Mouse (Mus musculus): ENCODE data around the gene Stard3nl. TPM values are rescaled to one million over a fixed set of nuclear protein-coding genes. Genes with fewer than 3 reads are reported as not detected.
A peak's percentile ranks its signal among the peaks of the same experiment; 100 is the strongest.

Gene Stard3nl
- 100 and 102 TPM in 2 replicates for polyA plus RNA-seq (2016; fragmentation: Nextera tagmentation; extraction: Ambion mirVana)

DNA sequence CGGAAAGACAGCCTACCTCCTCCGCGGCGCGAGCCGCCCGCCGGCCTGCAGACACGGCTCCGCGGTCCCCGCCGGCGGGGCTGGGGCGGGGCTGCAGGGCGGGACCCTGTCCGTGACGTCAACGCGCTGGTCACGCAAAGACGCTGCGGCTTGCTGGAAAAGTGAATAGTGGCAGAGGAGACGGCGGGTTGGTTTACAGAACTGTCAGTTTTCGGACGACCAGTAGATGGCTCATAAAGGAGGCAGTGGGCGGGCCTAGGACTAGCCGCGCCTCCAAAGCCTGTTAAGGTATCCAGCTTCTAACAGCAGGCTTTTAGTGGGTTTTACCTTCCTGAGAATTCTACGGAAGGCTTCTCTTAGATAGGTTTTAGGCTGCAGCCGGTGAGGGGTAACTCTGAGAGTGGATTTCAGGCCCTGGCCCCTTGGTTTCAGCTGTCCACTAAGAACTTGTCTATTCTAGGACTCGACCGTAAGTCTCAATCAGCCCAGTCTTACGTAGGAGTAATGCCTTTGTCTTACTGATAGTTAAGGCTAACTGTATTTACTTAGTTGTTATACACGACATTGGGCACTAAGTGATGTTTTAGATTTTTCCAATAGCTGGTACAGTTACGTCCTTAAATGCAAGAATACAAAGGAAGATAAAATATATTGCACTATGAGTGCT, at the start of gene Stard3nl:
Stard3nl (minus strand) TSS at position 108 of the 667 bp plus-strand sequence.
- 1% methylated on average over 37 of the region's 37 CpGs for WGBS
- Histone ChIP-seq H3K36me3 (replicated peaks) (0 out of 2 replicates have a peak, but pooled peaks cover 2% of the 10 kb centered on the region), H3K9me3 (no peaks in the 10 kb centered on the region), H3K4me1 (peaks cover 19% of the 10 kb centered on the region), H3K27ac (peak within 1 kb of the TSS; percentile 96), H3K27me3 (ENCODE audit: poor library complexity, severe bottlenecking) (no peaks in the 10 kb centered on the region), H3K4me3 (peak within 1 kb of the TSS; percentile 94)
- DNase-seq (ENCODE audit: extremely low spot score, low spot score) = peak; percentile 96

DNA sequence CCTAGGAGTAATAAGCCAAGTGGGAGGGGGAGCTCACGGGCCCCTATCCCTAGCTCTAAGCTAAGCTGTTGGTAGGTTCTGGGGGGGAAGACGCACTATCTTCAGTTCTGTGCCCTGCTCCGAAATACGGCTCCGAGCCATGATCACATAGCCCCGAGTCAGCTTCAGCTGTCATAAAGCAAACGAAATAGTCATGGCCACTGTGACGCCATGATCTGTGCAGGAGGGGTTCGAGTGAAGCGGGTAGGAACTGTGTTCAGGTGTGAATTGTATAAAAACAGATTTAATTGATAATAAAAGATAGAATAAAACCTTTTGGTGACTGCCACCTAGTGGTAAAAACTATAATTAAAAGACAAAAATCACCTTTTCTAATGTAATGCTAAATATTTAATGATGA, 42.4 kb upstream of the Stard3nl start:
- H3K4me1 ChIP-seq = no peaks in the 10 kb centered on the region
- 80% methylated on average over 10 of the region's 10 CpGs for WGBS
- DNase-seq (ENCODE audit: extremely low spot score, low spot score) = no peak

DNA sequence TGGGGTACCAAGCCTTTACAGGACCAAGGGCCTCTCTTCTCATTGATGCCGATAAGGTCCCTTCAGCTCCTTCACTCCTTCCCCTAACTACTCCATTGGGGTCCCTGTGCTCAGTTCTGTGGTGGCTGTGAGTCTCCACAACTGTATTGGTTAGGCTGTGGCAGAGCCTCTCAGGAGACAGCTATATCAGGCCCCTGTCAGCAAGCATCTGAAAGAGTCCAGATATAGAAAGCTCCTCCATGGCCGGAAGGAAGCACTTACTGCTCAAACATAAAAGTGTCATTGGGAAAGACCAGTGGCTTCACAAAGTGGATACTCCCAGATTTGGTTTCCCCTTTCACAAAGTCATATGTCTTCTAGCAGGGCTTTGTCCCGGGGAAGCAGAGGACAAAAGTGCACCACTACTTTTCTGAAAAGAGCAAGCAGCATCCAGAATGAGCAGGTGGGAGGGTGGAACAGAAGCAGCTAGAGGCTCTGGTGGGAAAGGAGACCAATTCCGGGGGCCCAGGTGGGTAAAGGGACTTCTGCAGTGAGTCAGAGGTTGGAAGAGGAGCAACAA, 34.3 kb upstream of the Stard3nl start:
- DNase-seq (ENCODE audit: extremely low spot score, low spot score) = no peak
- no peaks in the 10 kb centered on the region for H3K9me3 ChIP-seq
- H3K27me3 ChIP-seq (ENCODE audit: poor library complexity, severe bottlenecking) = no peaks in the 10 kb centered on the region
- no peak overlapping the region for H3K4me3 ChIP-seq
- H3K36me3 ChIP-seq (replicated peaks) = no peaks in the 10 kb centered on the region
- no peak overlapping the region for H3K27ac ChIP-seq
- 93% methylated on average over 4 of the region's 4 CpGs for WGBS
- H3K4me1 ChIP-seq = no peaks in the 10 kb centered on the region

More for the DNA sequence above, 42.4 kb upstream of the Stard3nl start:
- no peak overlapping the region for H3K27ac ChIP-seq
- H3K4me3 ChIP-seq = no peak overlapping the region
- no peaks in the 10 kb centered on the region for H3K27me3 ChIP-seq (ENCODE audit: poor library complexity, severe bottlenecking)
- H3K36me3 ChIP-seq (replicated peaks) = no peaks in the 10 kb centered on the region
- H3K9me3 ChIP-seq = no peaks in the 10 kb centered on the region

DNA sequence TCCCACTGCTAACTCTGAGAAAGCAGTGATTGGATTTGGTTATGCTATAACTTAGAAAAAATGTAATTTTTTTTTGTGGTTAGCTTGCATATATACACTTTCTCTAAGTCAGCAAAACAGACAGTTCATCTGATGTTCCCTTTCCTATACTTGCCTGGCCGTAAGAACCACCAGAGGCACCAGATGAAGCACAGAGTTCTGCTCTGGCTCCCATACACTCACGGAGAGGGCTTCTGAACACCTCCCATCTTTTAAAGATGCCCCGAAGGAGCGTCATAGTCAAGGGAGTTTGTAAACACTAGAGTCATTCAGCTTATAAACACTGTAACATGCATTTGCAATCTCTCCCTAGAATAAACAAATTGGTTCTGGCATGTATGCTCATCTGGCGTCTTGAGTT, 32.5 kb upstream of the Stard3nl start:
- no peak overlapping the region for H3K27ac ChIP-seq
- DNase-seq (ENCODE audit: extremely low spot score, low spot score) = no peak
- no peaks in the 10 kb centered on the region for H3K9me3 ChIP-seq
- H3K4me3 ChIP-seq = no peak overlapping the region
- no peaks in the 10 kb centered on the region for H3K36me3 ChIP-seq (replicated peaks)
- WGBS = 90% methylated on average over 5 of the region's 5 CpGs
- no peaks in the 10 kb centered on the region for H3K4me1 ChIP-seq
- H3K27me3 ChIP-seq (ENCODE audit: poor library complexity, severe bottlenecking) = no peaks in the 10 kb centered on the region

DNA sequence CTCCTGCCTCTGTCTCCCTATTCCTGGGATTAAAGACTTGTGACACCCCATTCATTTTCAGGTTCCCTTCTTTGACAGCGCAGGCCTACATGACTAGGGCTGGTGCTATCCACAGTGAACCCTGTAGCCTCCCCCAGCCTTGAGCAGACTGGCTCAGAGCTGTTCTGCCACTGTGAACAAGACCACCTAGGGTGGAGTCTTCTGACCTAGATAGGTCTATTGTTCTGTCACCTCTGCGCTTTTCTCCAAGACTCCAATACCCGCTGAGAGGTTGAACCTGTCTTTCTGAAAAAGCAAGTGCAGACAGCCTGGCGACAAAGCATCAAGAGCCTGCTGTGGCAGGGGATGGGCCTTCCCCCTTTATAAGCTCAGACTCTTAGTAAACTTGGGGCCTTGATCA, 29.0 kb upstream of the Stard3nl start:
- H3K36me3 ChIP-seq (replicated peaks) = no peaks in the 10 kb centered on the region
- no peaks in the 10 kb centered on the region for H3K9me3 ChIP-seq
- no peak overlapping the region for H3K4me3 ChIP-seq
- no peaks in the 10 kb centered on the region for H3K4me1 ChIP-seq
- no peaks in the 10 kb centered on the region for H3K27me3 ChIP-seq (ENCODE audit: poor library complexity, severe bottlenecking)
- WGBS = 86% methylated on average over 4 of the region's 4 CpGs
- DNase-seq (ENCODE audit: extremely low spot score, low spot score) = no peak
- no peak overlapping the region for H3K27ac ChIP-seq

DNA sequence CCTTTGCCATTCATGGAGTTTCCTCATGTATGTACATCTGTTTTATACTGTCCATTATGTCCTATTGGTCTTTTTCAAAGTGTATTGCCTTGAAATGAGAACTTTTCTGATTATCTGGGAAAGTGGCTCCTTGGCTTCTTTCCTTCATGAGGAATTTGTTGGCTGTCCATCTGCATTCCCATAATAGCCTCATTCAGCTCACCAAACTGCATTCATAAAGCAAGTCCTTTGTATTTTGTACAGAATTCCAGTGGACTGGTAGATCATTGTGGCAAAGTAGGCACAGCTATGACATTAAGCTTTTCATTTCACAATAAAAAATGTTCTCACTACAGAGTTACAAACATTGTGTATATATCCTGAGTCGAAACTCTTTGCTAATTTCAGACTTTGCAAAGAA, 26.9 kb upstream of the Stard3nl start:
- Histone ChIP-seq H3K4me3 (no peak overlapping the region), H3K9me3 (no peaks in the 10 kb centered on the region), H3K4me1 (no peaks in the 10 kb centered on the region), H3K27ac (no peak overlapping the region), H3K27me3 (ENCODE audit: poor library complexity, severe bottlenecking) (no peaks in the 10 kb centered on the region), H3K36me3 (replicated peaks) (no peaks in the 10 kb centered on the region)
- DNase-seq (ENCODE audit: extremely low spot score, low spot score) = no peak
- 89% methylated on average over 1 of the region's 1 CpGs for WGBS

DNA sequence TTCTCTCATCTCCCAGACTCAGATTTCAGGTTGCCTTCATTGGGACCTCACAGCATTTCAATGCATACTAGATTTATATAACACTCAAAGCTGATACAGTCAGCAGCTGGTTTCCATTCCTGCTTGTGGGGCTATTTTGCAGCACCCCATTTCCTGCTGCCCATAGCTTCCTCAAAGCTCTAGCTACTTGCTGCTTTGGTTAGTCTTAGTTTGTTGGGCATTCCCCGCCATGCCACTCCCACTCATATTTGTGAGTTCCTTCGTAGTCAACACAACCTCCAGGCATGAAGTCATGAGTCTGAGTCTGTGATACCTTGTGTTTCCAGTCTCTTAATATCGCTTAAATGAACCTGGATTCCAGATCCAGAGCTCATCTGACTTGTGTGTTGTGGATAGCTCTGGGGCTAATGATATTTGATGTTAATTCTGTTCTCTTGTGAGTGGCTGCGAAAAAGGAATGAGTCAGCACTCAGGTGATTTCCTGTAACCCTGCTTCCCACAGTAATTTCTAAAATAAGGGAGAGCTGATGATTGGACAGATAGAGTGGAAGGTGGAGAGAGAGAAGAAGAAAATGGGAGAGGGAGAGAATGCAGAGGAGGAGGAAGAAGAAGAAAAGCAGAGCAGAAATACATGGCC, 22.4 kb upstream of the Stard3nl start:
- no peak for DNase-seq (ENCODE audit: extremely low spot score, low spot score)
- 86% methylated on average over 4 of the region's 4 CpGs for WGBS
- no peaks in the 10 kb centered on the region for H3K9me3 ChIP-seq
- no peaks in the 10 kb centered on the region for H3K36me3 ChIP-seq (replicated peaks)
- no peak overlapping the region for H3K27ac ChIP-seq
- no peaks in the 10 kb centered on the region for H3K4me1 ChIP-seq
- no peaks in the 10 kb centered on the region for H3K27me3 ChIP-seq (ENCODE audit: poor library complexity, severe bottlenecking)
- no peak overlapping the region for H3K4me3 ChIP-seq

DNA sequence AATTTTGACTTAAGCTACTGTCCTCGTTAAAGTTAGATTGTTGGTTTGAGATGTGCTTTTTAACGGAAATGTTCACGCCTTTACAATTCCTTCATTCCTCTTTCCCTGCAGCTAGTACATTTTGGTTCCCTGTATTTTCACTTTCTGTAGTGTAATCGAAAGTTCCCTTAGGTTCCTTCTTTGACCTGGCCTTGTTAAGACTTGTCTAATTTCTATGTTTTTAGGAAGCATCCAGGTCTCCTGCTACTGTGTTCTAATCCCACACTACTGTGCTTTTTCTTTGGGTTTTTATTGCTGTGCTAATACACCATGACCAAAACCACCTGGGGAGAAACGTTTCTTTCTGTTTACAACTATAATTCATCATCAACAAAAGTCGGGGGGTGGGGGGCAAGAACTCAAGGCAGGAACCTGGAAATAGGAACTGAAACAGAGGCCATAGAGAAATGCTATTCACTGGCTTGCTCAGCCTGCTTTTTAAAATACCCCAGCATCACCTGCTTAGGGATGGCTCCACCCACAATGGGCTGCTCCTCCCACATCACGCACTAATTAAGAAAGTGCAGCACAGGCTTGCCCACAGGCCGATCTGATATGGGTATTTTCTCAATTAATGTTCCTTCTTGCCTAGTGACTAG, 20.4 kb upstream of the Stard3nl start:
- Histone ChIP-seq H3K36me3 (replicated peaks) (no peaks in the 10 kb centered on the region), H3K4me1 (no peaks in the 10 kb centered on the region), H3K27ac (no peak overlapping the region), H3K27me3 (ENCODE audit: poor library complexity, severe bottlenecking) (no peaks in the 10 kb centered on the region), H3K9me3 (no peaks in the 10 kb centered on the region), H3K4me3 (no peak overlapping the region)
- WGBS = 80% methylated on average over 8 of the region's 8 CpGs
- DNase-seq (ENCODE audit: extremely low spot score, low spot score) = no peak

DNA sequence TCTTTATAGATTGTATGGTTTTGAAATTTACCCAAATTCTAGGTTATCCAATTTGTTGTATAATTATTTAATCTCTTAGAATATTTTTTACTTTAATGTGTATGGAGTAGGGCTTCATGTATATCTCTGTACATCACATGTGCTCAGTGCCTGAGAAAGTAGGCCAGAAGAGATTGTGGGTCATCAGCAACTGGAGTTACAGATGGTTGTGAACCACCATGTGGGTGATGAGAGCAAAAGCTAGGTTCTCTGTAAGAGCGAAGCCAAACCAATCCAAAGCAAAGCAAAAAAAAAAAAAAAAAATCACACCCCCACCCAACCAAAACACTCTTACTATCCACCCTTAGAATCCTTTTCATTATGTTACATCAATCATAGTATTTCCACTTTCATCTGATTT, 19.7 kb upstream of the Stard3nl start:
- no peak overlapping the region for H3K4me3 ChIP-seq
- H3K27ac ChIP-seq = no peak overlapping the region
- no peaks in the 10 kb centered on the region for H3K36me3 ChIP-seq (replicated peaks)
- no peaks in the 10 kb centered on the region for H3K4me1 ChIP-seq
- no peak for DNase-seq (ENCODE audit: extremely low spot score, low spot score)
- H3K9me3 ChIP-seq = no peaks in the 10 kb centered on the region
- no peaks in the 10 kb centered on the region for H3K27me3 ChIP-seq (ENCODE audit: poor library complexity, severe bottlenecking)
- WGBS = 89% methylated on average over 1 of the region's 1 CpGs

DNA sequence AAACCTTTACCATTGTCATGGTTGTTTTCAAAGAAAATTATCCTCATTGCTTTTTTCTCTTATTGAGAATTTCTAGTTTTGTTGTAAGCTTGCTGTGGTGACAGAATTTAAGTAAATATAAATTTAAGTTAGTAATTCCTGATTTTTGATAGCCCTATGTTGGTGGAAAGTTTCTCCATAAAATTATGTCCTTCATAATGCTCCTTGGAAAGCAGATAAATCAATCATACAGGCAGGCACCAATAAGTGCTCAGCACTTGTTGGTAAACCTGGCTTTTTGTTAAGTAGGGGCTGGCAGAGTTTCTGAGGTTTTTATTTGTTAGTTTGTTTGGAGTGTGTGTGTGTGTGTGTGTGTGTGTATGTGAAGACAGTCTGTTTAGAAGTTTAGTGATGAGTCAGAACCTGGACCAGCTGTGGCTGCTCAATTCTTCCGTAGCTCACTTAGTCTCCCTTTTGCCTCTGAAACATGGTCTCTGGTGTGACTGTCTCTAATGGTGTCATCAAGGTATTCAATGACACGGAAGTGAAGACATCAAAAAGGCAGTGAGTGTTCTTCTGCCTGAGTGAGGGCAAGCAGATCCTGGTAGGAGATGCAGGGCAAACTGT, 16.8 kb upstream of the Stard3nl start:
- no peaks in the 10 kb centered on the region for H3K9me3 ChIP-seq
- no peaks in the 10 kb centered on the region for H3K27me3 ChIP-seq (ENCODE audit: poor library complexity, severe bottlenecking)
- no peak for DNase-seq (ENCODE audit: extremely low spot score, low spot score)
- H3K4me1 ChIP-seq = no peaks in the 10 kb centered on the region
- H3K27ac ChIP-seq = no peak overlapping the region
- H3K4me3 ChIP-seq = no peak overlapping the region
- WGBS = 86% methylated on average over 2 of the region's 2 CpGs
- no peaks in the 10 kb centered on the region for H3K36me3 ChIP-seq (replicated peaks)

DNA sequence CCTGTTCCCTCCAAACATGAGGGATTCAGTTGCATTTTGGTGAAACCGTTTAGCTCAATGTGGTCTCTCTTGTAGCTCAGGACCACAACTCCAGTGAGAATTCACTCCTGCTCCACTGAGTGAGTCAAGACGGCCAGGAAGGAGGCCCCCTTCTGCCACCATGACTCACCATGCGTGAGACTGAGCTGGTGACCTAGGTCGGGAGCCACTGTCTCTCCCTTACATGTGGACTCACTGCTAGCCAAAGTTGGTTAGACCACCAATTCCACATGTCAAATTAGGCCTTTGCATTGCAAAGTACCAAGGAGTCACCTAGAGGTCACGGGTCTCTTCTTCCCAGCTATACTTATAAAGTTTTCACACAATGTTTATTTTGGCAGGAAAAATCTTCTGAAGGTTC, 16.3 kb upstream of the Stard3nl start:
- no peak overlapping the region for H3K4me3 ChIP-seq
- whole genome bisulfite sequencing = 89% methylated on average over 5 of the region's 5 CpGs
- no peak overlapping the region for H3K27ac ChIP-seq
- H3K4me1 ChIP-seq = no peaks in the 10 kb centered on the region
- no peaks in the 10 kb centered on the region for H3K36me3 ChIP-seq (replicated peaks)
- no peak for DNase-seq (ENCODE audit: extremely low spot score, low spot score)
- no peaks in the 10 kb centered on the region for H3K9me3 ChIP-seq
- H3K27me3 ChIP-seq (ENCODE audit: poor library complexity, severe bottlenecking) = no peaks in the 10 kb centered on the region

DNA sequence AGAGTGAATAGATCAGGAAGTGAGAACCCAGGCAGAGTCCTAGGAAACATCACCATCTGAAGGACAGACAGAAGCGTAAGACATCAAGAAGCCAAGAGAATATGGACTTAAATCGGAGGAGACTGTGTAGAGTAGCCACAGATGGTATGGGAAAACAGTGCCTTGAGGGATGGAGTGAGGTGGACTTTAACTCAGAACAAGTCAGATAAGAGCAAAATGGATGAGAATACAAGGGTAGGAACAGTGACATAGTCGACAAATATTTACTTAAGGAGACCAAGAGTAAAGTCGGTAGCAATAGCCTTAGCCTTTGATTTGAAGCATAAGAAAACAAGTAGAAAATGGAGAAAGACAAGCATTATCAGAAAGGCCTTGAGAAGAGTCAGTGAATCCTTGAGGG, 15.1 kb upstream of the Stard3nl start:
- WGBS = 94% methylated on average over 4 of the region's 4 CpGs
- H3K27ac ChIP-seq = no peak overlapping the region

DNA sequence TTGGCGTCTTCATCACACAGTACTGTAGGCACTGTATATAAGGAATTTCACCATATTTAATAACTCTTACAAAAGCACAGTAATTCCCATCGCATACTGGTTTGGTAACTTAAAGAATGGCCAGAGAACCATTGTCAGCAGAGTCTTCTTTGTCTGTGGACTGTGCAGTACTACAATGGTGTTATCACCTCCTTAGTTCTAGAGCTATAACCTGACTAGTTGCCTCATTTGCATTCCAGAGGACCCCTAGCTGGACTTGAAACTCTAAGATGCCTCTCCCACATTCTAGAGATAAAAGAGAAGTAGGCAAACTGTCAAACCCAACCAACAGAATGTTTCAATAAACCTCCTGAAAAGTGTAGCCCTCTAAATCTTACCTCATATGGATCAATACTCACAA, 12.4 kb upstream of the Stard3nl start:
- no peaks in the 10 kb centered on the region for H3K36me3 ChIP-seq (replicated peaks)
- H3K4me1 ChIP-seq = no peaks in the 10 kb centered on the region
- H3K27ac ChIP-seq = no peak overlapping the region
- H3K27me3 ChIP-seq (ENCODE audit: poor library complexity, severe bottlenecking) = no peaks in the 10 kb centered on the region
- no peak for DNase-seq (ENCODE audit: extremely low spot score, low spot score)
- H3K4me3 ChIP-seq = no peak overlapping the region
- H3K9me3 ChIP-seq = no peaks in the 10 kb centered on the region
- 93% methylated on average over 2 of the region's 2 CpGs for WGBS

More for the DNA sequence above, 15.1 kb upstream of the Stard3nl start:
- Histone ChIP-seq H3K27me3 (ENCODE audit: poor library complexity, severe bottlenecking) (no peaks in the 10 kb centered on the region), H3K4me1 (no peaks in the 10 kb centered on the region), H3K4me3 (no peak overlapping the region), H3K9me3 (no peaks in the 10 kb centered on the region), H3K36me3 (replicated peaks) (no peaks in the 10 kb centered on the region)
- no peak for DNase-seq (ENCODE audit: extremely low spot score, low spot score)

Data from forebrain, embryonic 10.5 days (tissue).